Mouse (Mus musculus): ENCODE results near the gene Fggy. TPM values are rescaled to one million over a fixed set of nuclear protein-coding genes. Genes with fewer than 3 reads are reported as not detected.
A peak's percentile ranks its signal among the peaks of the same experiment; 100 is the strongest.

The Fggy gene
- polyA plus RNA-seq, 2 experiments from 2014 or later, result 3.0 to 3.6 TPM

- ATAC-seq, result no peak
Observed at GRCm38 (mm10) chr4:95861741-95862155, 304.4 kb downstream of the Fggy start.

- ATAC-seq, result no peak
Observed at GRCm38 (mm10) chr4:95862276-95862675, 305.0 kb downstream of the Fggy start.

GRCm38 (mm10) chr4:95862781-95863499 lies 305.6 kb downstream of the Fggy start:
- no peak for ATAC-seq

DNA sequence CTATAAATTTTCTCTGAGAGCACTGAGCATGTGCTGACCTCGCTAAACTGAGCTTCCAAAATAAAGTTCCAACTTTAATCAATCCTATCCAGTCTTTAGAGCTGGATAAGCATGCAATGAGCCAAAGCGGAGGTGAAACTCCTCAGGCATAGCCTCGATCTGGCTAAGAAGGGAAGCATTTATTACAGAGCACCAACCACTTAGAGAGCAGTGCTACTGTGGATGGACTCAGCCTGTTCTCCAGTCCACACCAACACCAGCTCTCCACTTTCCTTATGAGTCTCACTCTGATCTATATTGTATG lies 306.1 kb downstream of the Fggy start:
- ATAC-seq, result no peak

- ATAC-seq, result no peak
Observed at GRCm38 (mm10) chr4:95865251-95865650, 307.9 kb downstream of the Fggy start.

DNA sequence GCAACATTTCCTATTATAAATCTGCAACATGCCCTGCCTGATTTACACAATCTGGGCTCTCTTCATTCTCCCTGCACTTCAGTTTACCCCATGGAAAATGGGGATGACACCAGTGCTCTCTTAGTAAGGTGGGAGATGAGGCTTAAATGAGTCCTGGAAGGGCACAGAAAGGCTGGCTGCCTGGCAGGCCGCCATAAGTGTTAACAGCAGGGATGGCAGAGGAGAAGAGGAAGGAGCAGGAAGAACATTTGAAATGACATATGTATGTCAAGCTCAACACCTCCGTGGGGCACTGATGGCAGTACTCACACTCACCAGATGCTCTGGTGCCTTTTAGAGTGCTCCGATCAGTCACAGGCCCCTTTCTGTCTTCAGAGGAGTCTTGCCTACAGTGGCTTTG lies 308.6 kb downstream of the Fggy start:
- ATAC-seq, result no peak

GRCm38 (mm10) chr4:95867103-95867502 lies 309.8 kb downstream of the Fggy start:
- ATAC-seq, result no peak

DNA sequence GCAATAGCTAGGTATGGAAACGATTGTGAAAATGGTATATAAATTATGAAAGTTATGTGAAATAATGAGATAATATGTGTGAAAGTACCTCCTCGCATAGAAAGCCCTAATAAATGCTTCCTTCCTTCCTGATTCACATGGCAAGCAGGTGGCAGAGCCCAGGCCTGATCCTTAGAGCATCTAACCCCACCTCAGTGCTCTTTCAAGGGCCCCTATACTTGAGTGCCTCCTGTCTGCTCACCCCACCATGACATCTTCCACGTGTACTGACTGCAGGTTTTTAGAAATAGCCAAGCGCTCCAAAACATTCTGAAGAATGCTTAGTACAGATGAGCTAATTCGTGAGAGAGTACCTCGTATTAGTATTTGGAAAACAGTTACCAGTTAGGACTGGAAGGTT lies 311.0 kb downstream of the Fggy start:
- ATAC-seq, result no peak

- ATAC-seq, result peak; percentile 73
Observed at GRCm38 (mm10) chr4:95871216-95871881, 314.0 kb downstream of the Fggy start.

GRCm38 (mm10) chr4:95875896-95876295 lies 318.6 kb downstream of the Fggy start:
- no peak for ATAC-seq

- no peak for ATAC-seq
Observed at GRCm38 (mm10) chr4:95877436-95877835, 320.1 kb downstream of the Fggy start.

DNA sequence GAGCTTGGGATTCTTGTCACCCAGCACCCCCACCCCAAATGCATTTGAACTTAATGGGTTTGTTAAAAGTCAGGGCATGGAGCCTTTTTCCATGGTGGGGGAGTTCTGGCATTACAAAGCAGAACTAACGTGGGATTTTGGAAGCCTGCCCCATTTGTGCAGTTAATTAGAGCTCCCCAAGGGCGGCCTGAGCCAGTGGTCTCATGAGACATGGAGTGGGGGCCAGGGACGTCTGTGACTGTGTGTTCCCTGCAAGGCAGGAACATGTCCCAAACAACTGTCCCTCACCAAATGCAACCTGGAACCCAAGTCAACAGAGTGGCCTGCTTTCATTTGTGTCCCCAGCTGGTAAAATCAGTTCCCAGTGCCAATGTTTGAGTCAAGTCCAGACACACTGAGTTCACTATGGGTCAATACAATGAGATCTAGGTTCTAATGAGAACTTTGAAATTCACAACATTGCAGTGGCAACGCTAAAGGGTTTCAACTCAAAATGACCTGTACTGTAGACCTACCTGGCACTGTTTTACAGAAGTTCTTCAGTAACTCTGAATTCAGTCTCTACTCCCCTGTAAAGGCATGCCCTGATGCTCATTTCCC lies 324.5 kb downstream of the Fggy start:
- no peak for ATAC-seq

- no peak for ATAC-seq
Observed at GRCm38 (mm10) chr4:95884184-95885145, 327.2 kb downstream of the Fggy start.

DNA sequence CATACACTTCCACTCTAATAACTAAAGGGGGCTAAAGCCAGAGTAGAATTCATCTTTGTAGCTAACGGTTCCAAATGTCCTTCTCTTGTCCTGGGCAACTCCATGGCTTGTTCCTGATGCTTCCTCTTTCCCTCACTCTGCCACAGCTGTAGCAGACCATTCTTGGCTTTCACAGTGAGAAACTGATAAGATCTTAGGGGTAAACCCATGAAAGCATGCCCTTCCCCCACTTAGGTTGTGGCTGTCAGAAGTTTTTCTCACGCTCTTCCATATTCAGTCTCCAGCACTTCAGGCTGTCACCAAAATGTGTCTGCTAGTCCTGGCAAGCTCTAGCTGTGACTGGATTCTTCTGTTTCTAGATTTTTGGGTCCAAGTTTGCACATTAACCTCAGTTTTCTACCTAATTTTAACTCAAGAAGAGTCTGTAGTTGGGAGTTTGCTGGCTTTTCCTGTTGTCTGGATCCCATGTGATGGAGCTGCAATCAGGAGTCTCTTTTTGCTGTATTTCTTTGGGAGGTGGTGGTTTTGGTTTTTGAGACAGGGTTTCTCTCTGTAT lies 338.0 kb downstream of the Fggy start:
- no peak for ATAC-seq

GRCm38 (mm10) chr4:95896571-95896970 lies 339.3 kb downstream of the Fggy start:
- ATAC-seq, result no peak

DNA sequence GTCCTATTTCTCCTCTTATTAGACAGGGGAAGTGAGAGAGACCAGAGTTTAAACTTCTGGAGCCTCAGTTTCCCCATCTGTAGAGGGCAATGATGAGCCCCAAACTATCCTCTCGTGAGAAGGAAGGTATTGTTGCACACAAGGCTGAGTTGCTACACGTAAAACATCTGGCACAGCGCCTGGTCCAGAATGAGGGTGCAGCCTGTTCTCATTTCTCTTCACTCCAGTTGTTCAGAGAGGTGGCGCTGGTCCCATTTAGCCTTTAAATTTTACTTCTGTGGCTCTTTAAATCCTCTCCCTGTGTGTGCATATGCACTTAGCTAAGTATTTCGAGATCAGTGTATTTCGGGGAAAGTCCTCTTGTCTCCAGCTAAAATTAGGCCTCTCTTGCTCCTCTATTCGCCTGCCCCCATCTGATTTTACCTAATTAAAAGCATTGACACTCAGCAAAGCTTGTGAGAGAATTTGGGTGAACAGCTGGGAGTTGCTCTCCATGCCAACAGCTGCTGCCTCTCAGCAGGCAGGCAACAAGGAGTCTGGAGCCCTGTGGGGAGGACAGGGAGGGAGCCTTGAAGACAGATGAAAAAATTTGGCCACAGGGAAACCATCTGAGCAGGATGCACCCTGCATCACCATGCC lies 340.0 kb downstream of the Fggy start:
- ATAC-seq, result no peak

- ATAC-seq, result no peak
Observed at GRCm38 (mm10) chr4:95898714-95899113, 341.4 kb downstream of the Fggy start.

GRCm38 (mm10) chr4:95899926-95900712 lies 342.8 kb downstream of the Fggy start:
- ATAC-seq, result no peak

GRCm38 (mm10) chr4:95900815-95901214 lies 343.5 kb downstream of the Fggy start:
- no peak for ATAC-seq

GRCm38 (mm10) chr4:95906141-95906540 lies 348.8 kb downstream of the Fggy start:
- ATAC-seq, result no peak

Data from activated CD4-positive, CD25-positive, alpha-beta regulatory T cell, adult 4 months (primary cell).